Mouse (Mus musculus): ENCODE results near the gene Akap6. TPM values are rescaled to one million over a fixed set of nuclear protein-coding genes. Genes with fewer than 3 reads are reported as not detected.

Akap6 gene
- polyA plus RNA-seq (2014; fragmentation: Nextera tagmentation; extraction: Ambion mirVana) = 4.5 and 5.2 TPM in 2 replicates

GRCm38 (mm10) chr12:52699146-52699545, at the start of gene Akap6:
Akap6 (plus strand) TSS chr12:52699383.
- DNase-seq (ENCODE audit: low spot score) (peak; percentile 66), ATAC-seq (replicated peaks; ENCODE audit: insufficient number of reproducible peaks, low FRiP score, low TSS enrichment, low read depth) (peak; percentile 37; the same call in 1 of the 2 replicates)
- H3K36me3 ChIP-seq (replicated peaks; ENCODE audit: control insufficient read depth, insufficient read depth, low read depth, low read length) = no peaks in the 10 kb centered on the region
- peak within 1 kb of the TSS; percentile 24; the same call in 1 of the 2 replicates for H3K4me2 ChIP-seq (ENCODE audit: low read depth, low read length)
- H3K27me3 ChIP-seq (ENCODE audit: control insufficient read depth, insufficient read depth, low read length) = no peaks in the 10 kb centered on the region
- H3K4me1 ChIP-seq (ENCODE audit: control insufficient read depth, insufficient read depth, low read length) = peaks cover 3% of the 10 kb centered on the region; the same call in 1 of the 2 replicates
- no peaks in the 10 kb centered on the region for H3K9me3 ChIP-seq (replicated peaks; ENCODE audit: control insufficient read depth, low read length)
- 0 out of 2 replicates have a peak within 1 kb of the TSS, but pooled peaks have one; percentile 50 for H3K9ac ChIP-seq (replicated peaks; ENCODE audit: low read length)
- 36% methylated on average over 6 of the region's 6 CpGs for WGBS
- peak within 1 kb of the TSS; percentile 24 for H3K4me3 ChIP-seq (ENCODE audit: low read depth, low read length)
- H3K27ac ChIP-seq (replicated peaks; ENCODE audit: low read depth, low read length) = no peak within 1 kb of the TSS

GRCm38 (mm10) chr12:52662907-52663790, 36.0 kb upstream of the Akap6 start:
- H3K27me3 ChIP-seq (ENCODE audit: control insufficient read depth, insufficient read depth, low read length) = no peaks in the 10 kb centered on the region
- WGBS = 82% methylated on average over 7 of the region's 7 CpGs
- ATAC-seq (replicated peaks; ENCODE audit: insufficient number of reproducible peaks, low FRiP score, low TSS enrichment, low read depth) (no peak), DNase-seq (ENCODE audit: low spot score) (no peak)
- H3K4me3 ChIP-seq (ENCODE audit: low read depth, low read length) = no peak overlapping the region
- H3K9me3 ChIP-seq (replicated peaks; ENCODE audit: control insufficient read depth, low read length) = no peaks in the 10 kb centered on the region
- H3K27ac ChIP-seq (replicated peaks; ENCODE audit: low read depth, low read length) = no peak overlapping the region
- no peak overlapping the region for H3K9ac ChIP-seq (replicated peaks; ENCODE audit: low read length)
- H3K36me3 ChIP-seq (replicated peaks; ENCODE audit: control insufficient read depth, insufficient read depth, low read depth, low read length) = no peaks in the 10 kb centered on the region
- H3K4me1 ChIP-seq (ENCODE audit: control insufficient read depth, insufficient read depth, low read length) = no peaks in the 10 kb centered on the region
- H3K4me2 ChIP-seq (ENCODE audit: low read depth, low read length) = no peak overlapping the region

- Histone ChIP-seq H3K27ac (replicated peaks; ENCODE audit: low read depth, low read length) (no peak overlapping the region), H3K9ac (replicated peaks; ENCODE audit: low read length) (no peak overlapping the region), H3K4me1 (ENCODE audit: control insufficient read depth, insufficient read depth, low read length) (no peaks in the 10 kb centered on the region), H3K4me3 (ENCODE audit: low read depth, low read length) (no peak overlapping the region), H3K27me3 (ENCODE audit: control insufficient read depth, insufficient read depth, low read length) (no peaks in the 10 kb centered on the region), H3K36me3 (replicated peaks; ENCODE audit: control insufficient read depth, insufficient read depth, low read depth, low read length) (no peaks in the 10 kb centered on the region), H3K9me3 (replicated peaks; ENCODE audit: control insufficient read depth, low read length) (no peaks in the 10 kb centered on the region), H3K4me2 (ENCODE audit: low read depth, low read length) (no peak overlapping the region)
- DNase-seq (ENCODE audit: low spot score) (no peak), ATAC-seq (replicated peaks; ENCODE audit: insufficient number of reproducible peaks, low FRiP score, low TSS enrichment, low read depth) (no peak)
- 82% methylated on average over 5 of the region's 5 CpGs for WGBS
Measured at GRCm38 (mm10) chr12:52664944-52665343, 34.2 kb upstream of the Akap6 start.

GRCm38 (mm10) chr12:52671436-52671835, 27.7 kb upstream of the Akap6 start:
- DNase-seq (ENCODE audit: low spot score) (peak; percentile 67), ATAC-seq (replicated peaks; ENCODE audit: insufficient number of reproducible peaks, low FRiP score, low TSS enrichment, low read depth) (peak; percentile 94)
- Histone ChIP-seq H3K9me3 (replicated peaks; ENCODE audit: control insufficient read depth, low read length) (no peaks in the 10 kb centered on the region), H3K36me3 (replicated peaks; ENCODE audit: control insufficient read depth, insufficient read depth, low read depth, low read length) (no peaks in the 10 kb centered on the region), H3K27ac (replicated peaks; ENCODE audit: low read depth, low read length) (no peak overlapping the region), H3K9ac (replicated peaks; ENCODE audit: low read length) (no peak overlapping the region), H3K27me3 (ENCODE audit: control insufficient read depth, insufficient read depth, low read length) (no peaks in the 10 kb centered on the region), H3K4me3 (ENCODE audit: low read depth, low read length) (no peak overlapping the region), H3K4me2 (ENCODE audit: low read depth, low read length) (peak overlapping the region; percentile 7; the same call in 1 of the 2 replicates), H3K4me1 (ENCODE audit: control insufficient read depth, insufficient read depth, low read length) (no peaks in the 10 kb centered on the region)
- WGBS = 1% methylated on average over 7 of the region's 7 CpGs

- Histone ChIP-seq H3K27ac (replicated peaks; ENCODE audit: low read depth, low read length) (no peak overlapping the region), H3K4me3 (ENCODE audit: low read depth, low read length) (no peak overlapping the region), H3K36me3 (replicated peaks; ENCODE audit: control insufficient read depth, insufficient read depth, low read depth, low read length) (no peaks in the 10 kb centered on the region), H3K9ac (replicated peaks; ENCODE audit: low read length) (no peak overlapping the region), H3K27me3 (ENCODE audit: control insufficient read depth, insufficient read depth, low read length) (no peaks in the 10 kb centered on the region), H3K4me1 (ENCODE audit: control insufficient read depth, insufficient read depth, low read length) (no peaks in the 10 kb centered on the region), H3K4me2 (ENCODE audit: low read depth, low read length) (no peak overlapping the region; the same call in 1 of the 2 replicates), H3K9me3 (replicated peaks; ENCODE audit: control insufficient read depth, low read length) (no peaks in the 10 kb centered on the region)
- 0 out of 2 replicates have a peak, but pooled peaks have one; percentile 7 for ATAC-seq (replicated peaks; ENCODE audit: insufficient number of reproducible peaks, low FRiP score, low TSS enrichment, low read depth)
- WGBS = 42% methylated on average over 6 of the region's 6 CpGs
- peak; percentile 5 for DNase-seq (ENCODE audit: low spot score)
Measured at GRCm38 (mm10) chr12:52671943-52672342, 27.2 kb upstream of the Akap6 start.

- 77% methylated on average over 6 of the region's 6 CpGs for WGBS
- Histone ChIP-seq H3K9me3 (replicated peaks; ENCODE audit: control insufficient read depth, low read length) (no peaks in the 10 kb centered on the region), H3K4me3 (ENCODE audit: low read depth, low read length) (no peak overlapping the region), H3K9ac (replicated peaks; ENCODE audit: low read length) (no peak overlapping the region), H3K36me3 (replicated peaks; ENCODE audit: control insufficient read depth, insufficient read depth, low read depth, low read length) (no peaks in the 10 kb centered on the region), H3K27ac (replicated peaks; ENCODE audit: low read depth, low read length) (no peak overlapping the region), H3K4me2 (ENCODE audit: low read depth, low read length) (no peak overlapping the region), H3K4me1 (ENCODE audit: control insufficient read depth, insufficient read depth, low read length) (no peaks in the 10 kb centered on the region), H3K27me3 (ENCODE audit: control insufficient read depth, insufficient read depth, low read length) (no peaks in the 10 kb centered on the region)
- no peak for DNase-seq (ENCODE audit: low spot score)
- ATAC-seq (replicated peaks; ENCODE audit: insufficient number of reproducible peaks, low FRiP score, low TSS enrichment, low read depth) = no peak
Measured at GRCm38 (mm10) chr12:52673361-52673960, 25.7 kb upstream of the Akap6 start.

- WGBS = 40% methylated on average over 4 of the region's 4 CpGs
- no peak for DNase-seq (ENCODE audit: low spot score)
- H3K27me3 ChIP-seq (ENCODE audit: control insufficient read depth, insufficient read depth, low read length) = no peaks in the 10 kb centered on the region
Measured at GRCm38 (mm10) chr12:52675010-52675409, 24.2 kb upstream of the Akap6 start.

GRCm38 (mm10) chr12:52687355-52687754, 11.8 kb upstream of the Akap6 start:
- WGBS = 69% methylated on average over 9 of the region's 9 CpGs
- Histone ChIP-seq H3K4me3 (ENCODE audit: low read depth, low read length) (no peak overlapping the region), H3K27ac (replicated peaks; ENCODE audit: low read depth, low read length) (no peak overlapping the region), H3K9me3 (replicated peaks; ENCODE audit: control insufficient read depth, low read length) (no peaks in the 10 kb centered on the region), H3K4me1 (ENCODE audit: control insufficient read depth, insufficient read depth, low read length) (no peaks in the 10 kb centered on the region), H3K4me2 (ENCODE audit: low read depth, low read length) (no peak overlapping the region), H3K27me3 (ENCODE audit: control insufficient read depth, insufficient read depth, low read length) (no peaks in the 10 kb centered on the region), H3K36me3 (replicated peaks; ENCODE audit: control insufficient read depth, insufficient read depth, low read depth, low read length) (no peaks in the 10 kb centered on the region), H3K9ac (replicated peaks; ENCODE audit: low read length) (no peak overlapping the region)
- DNase-seq (ENCODE audit: low spot score) = no peak
- ATAC-seq (replicated peaks; ENCODE audit: insufficient number of reproducible peaks, low FRiP score, low TSS enrichment, low read depth) = no peak

More at GRCm38 (mm10) chr12:52675010-52675409, 24.2 kb upstream of the Akap6 start:
- no peak overlapping the region for H3K27ac ChIP-seq (replicated peaks; ENCODE audit: low read depth, low read length)
- no peak overlapping the region for H3K4me3 ChIP-seq (ENCODE audit: low read depth, low read length)
- no peaks in the 10 kb centered on the region for H3K9me3 ChIP-seq (replicated peaks; ENCODE audit: control insufficient read depth, low read length)
- H3K9ac ChIP-seq (replicated peaks; ENCODE audit: low read length) = no peak overlapping the region
- no peaks in the 10 kb centered on the region for H3K4me1 ChIP-seq (ENCODE audit: control insufficient read depth, insufficient read depth, low read length)
- ATAC-seq (replicated peaks; ENCODE audit: insufficient number of reproducible peaks, low FRiP score, low TSS enrichment, low read depth) = no peak
- H3K36me3 ChIP-seq (replicated peaks; ENCODE audit: control insufficient read depth, insufficient read depth, low read depth, low read length) = no peaks in the 10 kb centered on the region
- no peak overlapping the region for H3K4me2 ChIP-seq (ENCODE audit: low read depth, low read length)
